Mouse (Mus musculus) testis, postnatal 10 days (tissue): ENCODE data around the gene Dhcr7.

ENCODE experiments used
- DNase-seq: peaks from one replicate; pipeline ENCODE4 v3.0.0; 2021; ENCODE audit warnings: low spot score

The Dhcr7 gene

GRCm38 (mm10) chr7:143822375-143823265 lies at the start of gene Dhcr7, which contains the start of gene Nadsyn1:
TSS of gene Dhcr7 (plus strand) at chr7:143823145.
TSS of gene Nadsyn1 (minus strand) at chr7:143822849.
- peak; percentile 100 for DNase-seq

GRCm38 (mm10) chr7:143776137-143776536 lies 46.8 kb upstream of the Dhcr7 start:
- no peak for DNase-seq

- DNase-seq, result no peak
Measured at GRCm38 (mm10) chr7:143777375-143777774, 45.6 kb upstream of the Dhcr7 start.

GRCm38 (mm10) chr7:143783378-143783995 lies 39.5 kb upstream of the Dhcr7 start:
- no peak for DNase-seq

DNA sequence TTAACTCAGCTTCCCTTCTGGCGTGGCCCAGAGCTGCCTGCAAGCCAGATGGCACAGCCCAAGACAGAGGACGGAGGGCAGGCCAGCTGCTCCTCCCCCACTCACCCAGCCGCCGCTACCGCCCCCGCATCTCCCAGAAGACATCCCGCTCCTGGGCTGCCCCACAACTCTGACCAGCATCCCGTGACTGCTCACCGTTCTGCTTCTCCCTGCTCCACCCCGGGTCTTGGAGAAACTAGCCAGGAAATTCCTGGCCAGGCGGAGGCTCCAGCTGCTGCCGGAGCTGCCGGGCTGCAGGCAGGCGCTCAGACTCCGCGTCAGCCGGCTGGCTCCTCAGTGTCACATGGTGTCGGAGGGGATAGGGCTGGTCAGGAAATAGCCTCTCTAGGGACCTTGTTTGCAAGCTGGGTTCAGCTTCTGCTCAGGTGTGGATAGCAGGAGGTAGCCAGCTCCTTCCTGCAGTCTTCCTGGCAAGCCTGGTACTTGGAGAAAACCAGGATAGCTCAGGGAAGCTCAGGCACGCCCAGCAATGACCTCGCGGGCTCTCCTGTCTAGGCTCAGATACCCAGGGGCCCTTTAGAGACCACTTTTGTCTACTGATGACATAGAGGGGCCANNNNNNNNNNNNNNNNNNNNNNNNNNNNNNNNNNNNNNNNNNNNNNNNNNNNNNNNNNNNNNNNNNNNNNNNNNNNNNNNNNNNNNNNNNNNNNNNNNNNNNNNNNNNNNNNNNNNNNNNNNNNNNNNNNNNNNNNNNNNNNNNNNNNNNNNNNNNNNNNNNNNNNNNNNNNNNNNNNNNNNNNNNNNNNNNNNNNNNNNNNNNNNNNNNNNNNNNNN lies 38.7 kb upstream of the Dhcr7 start, which contains the start of gene Mrgpre:
Gene Mrgpre, minus strand, starts transcription at position 505 of the 834 bp plus-strand sequence.
- DNase-seq, result peak; percentile 85

- DNase-seq, result no peak
Measured at GRCm38 (mm10) chr7:143792336-143792985, 30.5 kb upstream of the Dhcr7 start.

- peak; percentile 71 for DNase-seq
Measured at GRCm38 (mm10) chr7:143793121-143793520, 29.8 kb upstream of the Dhcr7 start.

- no peak for DNase-seq
Measured at GRCm38 (mm10) chr7:143798783-143799182, 24.2 kb upstream of the Dhcr7 start.

DNA sequence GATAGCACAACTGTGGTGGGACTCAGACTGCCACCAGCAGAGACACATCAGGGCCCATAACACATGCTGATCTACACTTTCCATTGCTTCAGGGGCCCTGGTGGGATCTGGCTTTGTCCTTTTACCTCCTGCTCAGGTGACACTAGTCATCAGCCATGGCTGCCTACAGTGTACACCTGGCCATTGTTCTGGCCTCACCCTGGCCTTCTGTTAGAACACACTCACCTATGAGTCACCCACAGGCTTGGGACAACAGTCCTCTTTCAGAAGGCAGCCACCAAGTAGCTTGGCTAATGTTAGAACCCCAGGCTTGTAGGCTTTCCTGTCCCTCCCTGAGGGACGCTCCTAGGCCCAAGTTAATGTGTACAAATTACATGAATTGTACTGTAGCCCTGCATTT lies 22.2 kb upstream of the Dhcr7 start:
- DNase-seq, result no peak

DNA sequence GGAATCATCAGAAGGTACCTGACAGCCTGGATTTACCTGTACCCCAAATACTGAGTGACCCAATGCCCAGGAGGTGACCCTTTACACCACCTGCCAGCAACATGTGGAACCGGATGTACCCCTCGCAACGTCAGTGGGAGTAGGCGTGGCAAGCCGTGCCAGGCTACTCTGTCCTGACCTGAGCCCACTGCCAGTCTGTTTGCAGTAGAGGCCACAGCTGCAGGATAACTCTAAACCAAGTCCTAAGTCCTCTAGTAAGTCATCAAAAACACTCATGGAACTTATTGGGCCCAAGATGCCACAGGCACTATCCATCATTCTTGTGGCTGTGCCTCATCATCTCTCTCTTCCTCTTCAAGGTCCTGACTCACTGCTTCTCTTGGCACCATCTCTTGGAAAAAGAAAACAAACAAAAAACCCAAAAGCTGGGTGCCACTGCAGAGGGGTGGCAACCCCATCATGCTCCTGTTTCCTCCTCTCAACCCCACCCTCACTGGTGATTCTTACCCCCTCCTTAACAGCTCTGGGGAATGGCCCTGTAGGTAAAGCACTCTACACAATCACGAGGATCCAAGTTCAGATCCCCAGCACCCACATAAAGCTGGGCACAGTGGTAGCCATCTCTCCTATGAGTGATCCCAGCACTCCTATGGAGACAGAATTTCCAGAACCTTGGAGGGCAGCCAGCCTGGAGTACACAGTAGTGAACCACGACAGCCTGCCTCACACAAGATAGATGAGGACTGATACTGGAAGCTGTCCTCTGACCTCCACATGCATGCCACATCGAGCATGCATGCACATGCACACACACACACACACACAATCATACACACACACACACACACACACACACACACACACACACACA lies 21.5 kb upstream of the Dhcr7 start:
- no peak for DNase-seq

GRCm38 (mm10) chr7:143805199-143805624 lies 17.7 kb upstream of the Dhcr7 start:
- DNase-seq, result peak; percentile 58

DNA sequence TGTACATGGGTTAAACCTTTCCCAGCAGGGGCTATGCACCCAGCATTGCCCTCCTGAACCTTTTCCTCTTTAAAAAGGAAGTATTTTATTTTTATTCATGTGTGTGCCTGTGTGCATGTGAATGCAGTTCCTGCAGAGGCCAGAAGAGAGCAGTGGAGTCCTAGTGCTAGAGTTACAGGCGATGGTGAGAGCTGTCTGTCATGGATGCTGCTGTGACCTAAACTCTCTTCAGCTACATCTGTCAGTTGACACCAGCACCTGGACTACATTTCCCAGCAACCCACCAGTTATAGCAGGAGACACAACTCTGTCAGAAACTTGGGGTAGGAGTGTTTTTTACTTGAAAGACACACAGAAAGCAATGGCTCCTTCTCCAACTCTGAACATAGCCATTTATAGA lies 14.0 kb upstream of the Dhcr7 start:
- DNase-seq, result no peak

DNA sequence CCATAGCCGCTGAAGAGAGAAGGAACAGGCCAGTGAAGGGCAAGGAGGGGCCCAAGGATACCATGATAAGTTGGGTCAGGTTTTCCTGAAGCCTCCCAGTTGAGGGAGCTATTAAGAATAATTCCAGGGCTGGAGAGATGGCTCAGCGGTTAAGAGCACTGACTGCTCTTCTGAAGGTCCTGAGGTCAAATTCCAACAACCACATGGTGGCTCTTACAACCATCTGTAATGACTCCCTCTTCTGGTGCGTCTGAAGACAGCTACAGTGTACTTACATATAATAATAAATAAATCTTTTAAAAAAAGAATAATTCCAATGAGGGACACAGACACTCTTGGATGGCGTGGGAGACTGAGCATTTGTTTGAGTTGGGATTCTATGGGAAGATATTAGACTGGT lies 3.7 kb upstream of the Dhcr7 start:
- no peak for DNase-seq

DNA sequence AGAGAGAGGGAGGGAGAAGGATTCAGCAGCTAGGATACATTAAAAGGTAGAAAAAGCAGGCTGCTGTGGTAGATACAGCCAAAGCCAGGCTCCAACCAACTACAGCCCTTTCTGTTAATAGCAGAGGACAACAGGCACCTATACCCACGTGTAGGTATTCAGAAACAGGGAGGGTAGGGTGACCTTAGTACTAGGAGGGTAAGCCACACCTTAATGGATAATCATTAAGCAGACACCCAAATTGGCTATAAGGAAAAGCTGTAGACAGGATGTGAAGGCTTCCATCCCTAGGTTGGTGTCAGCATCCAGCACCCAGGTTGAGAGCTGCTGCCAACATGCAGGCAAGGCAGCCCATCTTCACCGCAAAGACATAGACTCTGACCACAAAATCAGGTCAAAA lies 1.7 kb upstream of the Dhcr7 start:
- DNase-seq, result no peak

DNA sequence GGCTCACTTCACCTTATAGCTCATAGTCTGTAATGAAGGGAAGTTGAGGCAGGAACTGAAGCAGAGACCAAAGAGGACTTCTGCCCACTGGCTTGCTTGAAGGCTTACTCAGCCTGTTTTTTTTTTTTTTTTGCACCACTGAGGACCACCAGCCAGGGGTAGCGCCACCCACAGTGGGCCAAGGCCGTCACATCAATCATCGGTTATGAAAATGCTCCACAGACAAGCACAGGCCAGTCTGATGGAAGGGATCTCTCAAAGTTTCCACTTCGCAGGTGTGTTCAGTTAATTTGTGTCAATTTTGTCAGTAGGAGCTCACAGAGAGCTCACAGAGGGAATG lies 291 bp downstream of the Dhcr7 start:
- DNase-seq, result no peak

DNA sequence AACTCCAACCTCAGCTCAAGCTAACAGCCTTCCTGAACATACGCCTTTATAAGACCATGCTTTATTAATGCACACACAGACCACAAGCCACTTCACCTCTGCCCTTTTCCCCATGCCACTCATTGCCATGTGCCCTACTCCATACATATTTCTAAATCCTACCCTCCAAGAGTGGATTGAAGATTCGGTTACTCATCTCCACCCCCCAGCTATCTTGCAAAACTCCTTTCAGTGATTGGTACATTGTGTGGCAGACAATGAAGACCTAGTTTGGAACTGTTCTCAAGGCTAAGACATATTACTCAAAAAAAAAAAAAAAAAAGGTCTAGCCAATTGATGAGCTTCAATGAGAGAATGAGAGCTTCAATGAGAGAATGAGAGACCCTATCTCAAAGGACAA lies 4.0 kb downstream of the Dhcr7 start:
- no peak for DNase-seq

DNA sequence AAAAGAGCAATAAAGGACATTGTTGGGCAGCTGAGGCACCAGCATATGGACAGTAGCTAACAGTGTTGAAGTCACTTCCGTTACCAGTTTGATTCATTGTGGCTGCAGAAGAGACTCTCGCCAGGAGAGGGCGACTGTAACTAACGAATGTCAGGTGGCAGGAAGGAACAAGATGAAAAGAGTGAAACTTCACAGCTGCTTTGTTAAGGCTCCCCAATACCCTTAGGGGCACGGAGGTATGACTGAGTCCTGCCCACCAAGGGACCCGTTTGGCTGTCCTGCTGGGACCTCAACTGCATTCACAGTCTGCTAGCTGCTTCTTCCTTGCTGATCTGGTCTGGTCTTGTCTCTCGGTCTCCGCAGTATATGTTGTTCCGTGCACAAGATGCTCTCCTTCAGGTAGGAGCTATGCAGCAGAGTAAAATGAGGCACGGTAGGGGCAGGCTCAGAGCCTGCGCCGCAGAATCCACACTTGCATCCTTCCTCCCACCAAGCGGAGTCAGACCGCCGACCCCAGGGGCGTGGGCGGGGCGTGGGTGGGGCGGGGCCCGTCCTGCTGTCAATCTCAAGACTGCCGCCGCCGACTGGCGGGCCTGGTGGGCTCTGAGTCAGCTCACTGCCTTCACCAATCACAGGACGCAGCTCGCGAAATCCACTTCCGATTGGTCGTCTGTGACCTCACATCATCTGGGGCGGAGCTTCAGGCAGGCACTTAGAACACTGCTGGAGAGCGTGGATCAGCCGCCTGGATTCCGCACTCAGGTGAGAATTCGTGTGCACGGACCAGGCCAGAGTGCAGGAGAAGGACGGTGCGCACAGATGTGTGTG lies 6.8 kb downstream of the Dhcr7 start:
- peak; percentile 93 for DNase-seq

GRCm38 (mm10) chr7:143830399-143830798 lies 7.5 kb downstream of the Dhcr7 start:
- no peak for DNase-seq

DNA sequence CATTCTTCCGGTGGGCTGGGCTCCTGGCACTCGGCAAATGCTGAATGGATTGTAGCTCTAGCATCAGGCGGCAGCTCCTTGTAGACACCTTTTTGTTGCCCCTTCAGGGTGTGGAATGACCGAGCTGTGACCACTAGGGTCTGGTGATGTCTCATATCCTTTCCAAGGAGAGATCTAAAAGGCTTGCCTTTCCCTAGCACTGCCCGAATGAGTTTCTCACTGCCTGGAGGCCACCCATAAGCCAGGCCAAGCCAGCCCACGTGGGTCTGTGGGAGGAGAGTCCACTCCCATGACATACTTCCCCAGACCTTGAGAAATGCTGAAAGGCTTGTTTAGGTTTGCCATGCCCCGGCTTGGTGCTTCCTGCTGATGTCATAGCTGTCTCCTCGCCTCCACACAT lies 9.3 kb downstream of the Dhcr7 start:
- DNase-seq, result peak; percentile 70

GRCm38 (mm10) chr7:143832611-143833010 lies 9.7 kb downstream of the Dhcr7 start:
- DNase-seq, result no peak
